Mouse (Mus musculus) liver, postnatal 0 days (tissue): Measurements from ENCODE around the gene Lrp3. TPM values are rescaled to one million over a fixed set of nuclear protein-coding genes. Genes with fewer than 3 reads are reported as not detected.
A peak's percentile ranks its signal among the peaks of the same experiment; 100 is the strongest.
"Not testable (repeated sequence)": the region's sequence is repeated elsewhere in the genome, so short reads cannot be mapped to it uniquely, and the experiment has no call there.

Experiments
- ATAC-seq: fragments of 200-750 bp; cut with Nextera tagmentation; 2 replicates; pipeline ENCODE4 v1.8.0; 2017; ENCODE audit warnings: mild to moderate bottlenecking, moderate library complexity
- DNase-seq: peaks from one replicate; pipeline ENCODE4 v3.0.0-alpha.2; 2016
- H3K27ac ChIP-seq: fragments of 300-500 bp; sonication (generic); 2 replicates; pipeline ENCODE4 v1.5.1; 2014; ENCODE audit warnings: antibody characterized with exemption, moderate library complexity, mild to moderate bottlenecking, low read depth
- H3K27me3 ChIP-seq: fragments of 300-500 bp; sonication (generic); 2 replicates; pipeline ENCODE4 v1.6.1; 2014; ENCODE audit warnings: low read length, control low read depth, mixed read lengths; ENCODE audit not compliant: insufficient read depth
- H3K36me3 ChIP-seq: fragments of 300-500 bp; sonication (generic); replicated peaks from 2 replicates; pipeline ENCODE4 v1.6.1; 2014; ENCODE audit warnings: mild to moderate bottlenecking, control low read depth, low read length, moderate library complexity, mixed read lengths; ENCODE audit not compliant: insufficient read depth
- H3K4me1 ChIP-seq: fragments of 300-500 bp; sonication (generic); 2 replicates; pipeline ENCODE4 v1.6.1; 2014; ENCODE audit warnings: antibody characterized with exemption, mild to moderate bottlenecking, control low read depth; ENCODE audit not compliant: insufficient read depth
- H3K4me2 ChIP-seq: fragments of 300-500 bp; sonication (generic); 2 replicates; pipeline ENCODE4 v1.6.1; 2014; ENCODE audit warnings: low read depth, mild to moderate bottlenecking, low read length, moderate library complexity, mixed read lengths
- H3K4me3 ChIP-seq: fragments of 300-500 bp; sonication (generic); 2 replicates; pipeline ENCODE4 v1.5.1; 2014; ENCODE audit warnings: low read depth, low read length
- H3K9ac ChIP-seq: fragments of 300-500 bp; sonication (generic); replicated peaks from 2 replicates; pipeline ENCODE4 v1.6.1; 2014; ENCODE audit warnings: mild to moderate bottlenecking, moderate library complexity
- H3K9me3 ChIP-seq: fragments of 300-500 bp; sonication (generic); 2 replicates; pipeline ENCODE4 v1.6.1; 2016; ENCODE audit warnings: mild to moderate bottlenecking, control low read depth, low read length, mixed read lengths
- CTCF ChIP-seq: sonication (generic); IDR thresholded peaks from 2 replicates; pipeline ENCODE4 v1.5.1; 2016; ENCODE audit warnings: antibody characterized with exemption, low read depth
- EP300 ChIP-seq: IDR thresholded peaks from 2 replicates; pipeline ENCODE4 v1.6.1; 2016; ENCODE audit warnings: antibody characterized with exemption, low read depth, mild to moderate bottlenecking
- WGBS: fragments of 180-500 bp; shearing (Covaris S2); extraction: QIAGEN DNeasy Blood & Tissue Kit; methylation state at CpG from one replicate; pipeline ENCODE4 v1.1.7; 2014; ENCODE audit not compliant: insufficient replicate concordance; 5-methylcytosine and 5-hydroxymethylcytosine counted together
- polyA plus RNA-seq: library from polyadenylated mRNA; unstranded; fragments of >200 nt; fragmentation: Nextera tagmentation; extraction: Ambion mirVana; gene quantifications from 2 replicates; pipeline ENCODE4 v1.2.1, GENCODE M21; 2015

The Lrp3 gene
- polyA plus RNA-seq: 0.61 and 0.69 TPM in 2 replicates

- peak within 1 kb of the TSS; percentile 74 for H3K4me2 ChIP-seq
- peak; percentile 77 for DNase-seq
Observed at GRCm38 (mm10) chr7:35215225-35215624, at the start of gene Lrp3. TSS of gene Lrp3 (minus strand) at chr7:35215498.

GRCm38 (mm10) chr7:35264746-35265145 lies 49.4 kb upstream of the Lrp3 start:
- Histone ChIP-seq H3K27ac (no peak overlapping the region), H3K4me1 (no peaks in the 10 kb centered on the region), H3K4me3 (no peak overlapping the region), H3K4me2 (no peak overlapping the region), H3K36me3 (no peaks in the 10 kb centered on the region), H3K9me3 (no peaks in the 10 kb centered on the region), H3K27me3 (no peaks in the 10 kb centered on the region), H3K9ac (no peak overlapping the region)
- WGBS: 7% methylated on average over 6 of the region's 7 CpGs
- ATAC-seq (no peak), DNase-seq (peak; percentile 47)
- no peak for TF ChIP-seq EP300
- peak; percentile 76 for TF ChIP-seq CTCF

More at GRCm38 (mm10) chr7:35215225-35215624, at the start of gene Lrp3:
- peaks cover 9% of the 10 kb centered on the region for H3K4me1 ChIP-seq
- H3K27ac ChIP-seq: no peak within 1 kb of the TSS
- no peak for TF ChIP-seq CTCF
- no peak for TF ChIP-seq EP300
- peaks cover 19% of the 10 kb centered on the region for H3K27me3 ChIP-seq
- H3K4me3 ChIP-seq: peak within 1 kb of the TSS; percentile 38
- H3K36me3 ChIP-seq: no peaks in the 10 kb centered on the region
- ATAC-seq: peak; percentile 91
- H3K9ac ChIP-seq: peak within 1 kb of the TSS; percentile 44; the same call in 1 of the 2 replicates
- no peaks in the 10 kb centered on the region for H3K9me3 ChIP-seq
- WGBS: under 1% methylated on average over 45 of the region's 53 CpGs

DNA sequence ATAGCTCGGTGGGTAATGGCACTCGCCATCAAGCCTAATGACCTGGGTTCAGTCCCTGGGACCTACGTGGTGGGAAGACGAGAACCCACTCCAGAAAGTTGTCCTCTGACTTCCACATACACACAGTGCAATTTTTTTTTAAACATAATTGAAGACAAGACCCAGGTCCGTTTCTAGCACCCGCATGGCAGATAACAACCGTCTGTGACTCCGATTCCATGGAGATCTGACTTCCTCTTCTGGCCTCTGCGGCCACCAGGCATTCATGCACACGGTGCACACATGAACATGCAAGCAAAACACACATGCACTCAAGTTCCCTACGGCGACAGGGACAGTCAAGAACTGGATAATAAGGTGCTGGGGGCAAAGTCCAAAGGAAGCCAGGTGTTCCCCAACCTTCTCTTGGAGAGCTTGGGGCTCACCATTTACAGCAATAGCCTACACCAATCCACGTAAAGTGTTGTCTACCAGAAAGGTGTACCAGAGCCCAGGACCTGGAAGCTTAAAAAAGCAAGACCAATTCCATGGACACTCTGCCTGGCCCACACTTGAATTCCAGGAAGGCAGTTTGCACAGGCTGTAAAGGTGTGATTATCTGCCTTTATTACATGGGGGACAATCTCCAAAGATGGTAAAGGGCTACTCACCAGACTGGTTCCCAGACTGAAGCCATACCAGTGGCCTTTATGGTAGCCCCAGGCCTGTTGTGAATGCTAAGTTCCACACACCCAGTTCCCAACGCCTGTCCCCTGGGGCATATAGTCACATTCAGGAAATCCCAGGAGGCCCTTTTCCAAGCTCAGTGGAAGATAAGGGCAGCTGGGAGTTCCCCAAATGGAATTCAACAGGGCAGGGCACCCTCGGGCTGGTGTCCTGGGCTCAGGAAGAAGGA lies 48.5 kb upstream of the Lrp3 start:
- H3K9ac ChIP-seq: no peak overlapping the region
- H3K36me3 ChIP-seq: no peaks in the 10 kb centered on the region
- H3K4me3 ChIP-seq: no peak overlapping the region
- no peaks in the 10 kb centered on the region for H3K27me3 ChIP-seq
- WGBS: 62% methylated on average over 15 of the region's 15 CpGs
- DNase-seq (no peak), ATAC-seq (no peak)
- no peaks in the 10 kb centered on the region for H3K4me1 ChIP-seq
- H3K27ac ChIP-seq: no peak overlapping the region
- TF ChIP-seq EP300 (no peak), CTCF (no peak)
- no peak overlapping the region for H3K4me2 ChIP-seq
- no peaks in the 10 kb centered on the region for H3K9me3 ChIP-seq

DNA sequence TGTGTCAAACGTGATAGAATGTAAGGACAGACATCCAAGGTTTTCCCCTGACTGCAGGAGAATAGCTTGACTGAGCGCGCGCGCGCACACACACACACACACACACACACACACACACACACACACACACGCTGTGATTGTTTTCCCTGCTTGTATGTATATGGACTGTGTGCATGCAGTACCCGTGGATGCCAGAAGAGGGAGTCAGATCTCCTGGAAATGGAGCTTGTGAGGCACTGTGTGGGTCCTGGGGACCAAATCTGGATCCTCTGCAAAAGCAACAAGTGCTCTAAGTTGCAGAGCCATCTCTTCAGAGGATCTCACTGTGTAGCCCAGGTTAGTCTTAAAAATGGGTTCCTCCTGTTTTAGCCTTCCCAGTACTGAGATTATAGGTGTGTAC lies 44.1 kb upstream of the Lrp3 start:
- Histone ChIP-seq H3K4me1 (no peaks in the 10 kb centered on the region), H3K36me3 (no peaks in the 10 kb centered on the region), H3K27ac (no peak overlapping the region), H3K4me2 (no peak overlapping the region), H3K27me3 (no peaks in the 10 kb centered on the region), H3K9me3 (no peaks in the 10 kb centered on the region), H3K9ac (no peak overlapping the region), H3K4me3 (no peak overlapping the region)
- WGBS: 83% methylated on average over 8 of the region's 8 CpGs
- DNase-seq: no peak
- TF ChIP-seq EP300 (no peak), CTCF (peak; percentile 50)
- ATAC-seq: no peak

GRCm38 (mm10) chr7:35258294-35258693 lies 43.0 kb upstream of the Lrp3 start:
- H3K4me2 ChIP-seq: no peak overlapping the region
- H3K27ac ChIP-seq: no peak overlapping the region
- H3K27me3 ChIP-seq: no peaks in the 10 kb centered on the region
- no peaks in the 10 kb centered on the region for H3K4me1 ChIP-seq
- no peaks in the 10 kb centered on the region for H3K9me3 ChIP-seq
- no peak for ATAC-seq
- no peak overlapping the region for H3K9ac ChIP-seq
- WGBS: 64% methylated on average over 7 of the region's 7 CpGs
- DNase-seq: no peak
- H3K4me3 ChIP-seq: no peak overlapping the region
- TF ChIP-seq CTCF: no peak
- TF ChIP-seq EP300: no peak
- no peaks in the 10 kb centered on the region for H3K36me3 ChIP-seq

GRCm38 (mm10) chr7:35252041-35252558 lies 36.8 kb upstream of the Lrp3 start:
- no peak for DNase-seq

GRCm38 (mm10) chr7:35237935-35238334 lies 22.6 kb upstream of the Lrp3 start:
- not testable (repeated sequence) for H3K9me3 ChIP-seq, H3K9ac ChIP-seq, H3K36me3 ChIP-seq, ATAC-seq, H3K4me1 ChIP-seq, DNase-seq, H3K27ac ChIP-seq, H3K4me2 ChIP-seq, H3K4me3 ChIP-seq, H3K27me3 ChIP-seq
- WGBS: 64% methylated on average over 2 of the region's 3 CpGs

More at GRCm38 (mm10) chr7:35252041-35252558, 36.8 kb upstream of the Lrp3 start:
- Histone ChIP-seq H3K9ac (no peak overlapping the region), H3K4me2 (no peak overlapping the region), H3K27me3 (no peaks in the 10 kb centered on the region), H3K4me3 (no peak overlapping the region), H3K27ac (no peak overlapping the region), H3K36me3 (no peaks in the 10 kb centered on the region), H3K4me1 (no peaks in the 10 kb centered on the region), H3K9me3 (no peaks in the 10 kb centered on the region)
- WGBS: 9% methylated on average over 12 of the region's 13 CpGs
- ATAC-seq: no peak
- TF ChIP-seq EP300: no peak
- peak; percentile 34 for TF ChIP-seq CTCF
